Mouse (Mus musculus) 3134 (cell line): ENCODE measurements around the gene Pde9a.

ENCODE experiments used
- DNase-seq: peaks from one replicate; pipeline ENCODE4 v3.0.0-alpha.2; 2011; ENCODE audit warnings: low spot score; ENCODE audit not compliant: insufficient read length; ENCODE audit errors: extremely low read depth

Gene Pde9a

DNA sequence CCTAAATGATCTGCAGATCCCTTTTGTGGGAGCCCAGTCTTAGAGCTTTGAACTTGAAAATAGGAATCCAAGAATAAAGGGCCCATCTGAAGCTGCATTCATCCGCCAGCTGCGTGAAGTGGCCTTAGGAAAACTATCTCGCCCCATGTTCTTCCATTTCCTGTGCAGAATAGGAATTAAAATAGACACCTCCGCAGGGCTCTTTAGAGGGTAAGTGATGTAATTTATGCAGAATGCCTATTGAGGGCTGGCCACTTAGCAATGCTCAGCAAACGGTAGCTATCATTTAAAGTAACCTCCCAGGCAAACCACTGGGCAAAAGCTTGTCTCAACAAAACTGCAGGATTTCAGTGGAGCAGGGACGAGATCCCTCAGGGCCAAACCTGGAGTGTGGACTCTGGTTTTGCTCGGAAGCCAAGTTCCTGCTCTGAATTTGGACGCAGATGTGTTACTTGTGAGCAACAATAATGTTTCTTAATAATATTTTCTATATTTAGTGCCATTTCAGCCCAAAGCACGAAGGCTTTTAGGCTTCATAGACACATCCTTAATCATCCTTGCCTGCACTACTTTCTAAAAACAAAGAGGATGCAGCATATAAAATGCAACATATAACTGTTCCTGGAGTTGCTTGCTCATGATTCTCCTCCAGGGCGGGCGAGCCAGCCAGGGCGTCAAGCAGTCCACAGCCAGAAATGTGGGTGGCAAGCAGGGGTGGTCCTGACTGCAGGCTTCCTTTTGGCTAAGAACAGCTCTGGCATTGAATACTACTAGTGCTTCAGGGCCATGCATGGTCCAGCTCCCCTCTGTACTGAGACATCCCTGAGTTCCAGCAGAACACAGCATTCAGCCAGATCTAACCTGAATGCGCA, 40.1 kb downstream of the Pde9a start:
- DNase-seq, result no peak

GRCm38 (mm10) chr17:31429402-31429801, 43.4 kb downstream of the Pde9a start:
- DNase-seq, result no peak

GRCm38 (mm10) chr17:31432878-31433281, 46.9 kb downstream of the Pde9a start:
- DNase-seq, result no peak

DNA sequence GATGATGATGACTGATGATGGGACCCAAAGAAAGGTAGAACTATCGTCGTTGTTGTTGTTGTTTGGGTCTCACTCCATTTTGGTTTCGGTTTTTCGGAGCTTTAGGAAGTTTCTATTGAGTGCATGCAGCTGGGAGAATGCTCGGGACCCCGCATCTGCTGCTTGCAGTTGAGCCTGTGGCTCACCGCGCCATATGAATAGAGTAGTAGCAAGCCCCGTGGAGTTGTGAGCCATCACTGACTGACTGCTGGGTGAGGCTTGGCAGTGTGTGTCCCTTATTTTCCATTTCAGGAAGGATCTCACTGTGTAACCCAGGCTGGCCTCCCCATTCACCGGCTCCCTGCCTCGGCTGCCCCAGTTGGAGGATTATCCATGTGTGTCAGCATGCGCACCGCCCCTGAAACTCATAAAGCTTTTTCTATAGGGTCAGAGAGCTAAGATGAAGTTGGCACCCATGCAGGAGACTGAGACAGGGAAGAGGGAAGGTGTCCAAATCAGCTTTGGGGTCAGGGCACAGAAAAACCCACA, 47.5 kb downstream of the Pde9a start:
- DNase-seq, result no peak

DNA sequence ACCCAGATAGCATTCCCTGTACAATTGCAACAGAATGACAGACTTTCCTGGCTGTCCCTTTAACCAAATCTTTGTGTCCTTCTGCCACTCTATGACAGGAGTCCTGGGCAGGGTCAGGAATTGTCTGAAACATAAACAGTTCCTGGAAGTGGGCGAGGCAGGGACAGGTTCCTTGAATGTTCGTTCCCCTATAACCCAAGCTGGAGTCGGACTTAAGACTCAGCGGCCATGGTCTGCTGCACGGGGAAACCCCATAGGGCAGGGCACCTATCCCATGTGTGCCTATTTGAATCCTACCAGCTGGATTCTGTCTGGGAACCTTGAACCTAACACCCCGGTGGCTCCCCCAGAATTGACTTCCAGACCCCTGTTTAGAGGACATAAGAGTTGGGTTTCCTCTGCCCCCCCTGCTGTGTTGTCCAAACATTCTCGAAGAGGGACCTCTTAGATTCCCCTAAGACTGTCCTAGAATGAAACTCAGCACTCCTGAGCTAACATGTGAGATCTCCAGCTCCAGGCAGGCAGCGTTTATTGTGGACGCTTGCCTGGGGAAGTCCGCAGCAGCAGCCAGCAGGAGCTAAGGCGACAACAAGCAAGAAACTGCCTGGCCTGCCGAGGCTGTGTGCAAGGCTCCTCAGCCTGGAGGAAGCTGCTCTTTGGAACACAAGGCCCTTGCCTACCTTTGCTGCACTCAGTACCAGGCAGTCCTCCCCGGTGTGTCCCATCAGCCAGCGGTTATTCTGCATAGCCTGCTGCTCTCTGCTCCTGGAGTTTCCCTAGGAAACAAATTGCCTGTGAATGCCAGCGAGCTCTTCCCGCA, 48.2 kb downstream of the Pde9a start:
- DNase-seq, result no peak

- DNase-seq, result no peak
These were observed 48.9 kb downstream of the Pde9a start for GRCm38 (mm10) chr17:31434825-31435325.

GRCm38 (mm10) chr17:31435934-31436813, 50.2 kb downstream of the Pde9a start:
- no peak for DNase-seq

GRCm38 (mm10) chr17:31436814-31437406, 50.9 kb downstream of the Pde9a start:
- no peak for DNase-seq

DNA sequence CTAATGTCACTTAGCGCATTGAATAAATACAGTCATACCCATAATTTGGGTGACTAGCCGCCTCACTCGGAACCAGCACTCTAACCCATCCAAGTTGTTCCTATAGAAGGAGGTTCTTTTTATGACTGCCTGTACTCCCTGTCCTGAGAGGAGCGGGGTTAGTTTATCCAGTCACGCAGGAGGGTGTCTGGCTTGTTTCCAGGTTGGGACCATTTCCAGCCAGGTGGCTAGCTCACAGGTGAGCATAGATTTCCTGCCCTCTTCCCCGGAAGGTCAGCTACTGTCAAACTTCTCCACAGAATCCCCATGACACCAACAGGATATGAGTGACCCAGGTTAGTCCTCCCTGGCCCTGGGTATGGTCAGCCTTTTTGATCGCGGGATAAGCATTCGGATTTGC, 51.5 kb downstream of the Pde9a start:
- no peak for DNase-seq

GRCm38 (mm10) chr17:31439978-31440377, 54.0 kb downstream of the Pde9a start:
- no peak for DNase-seq

DNA sequence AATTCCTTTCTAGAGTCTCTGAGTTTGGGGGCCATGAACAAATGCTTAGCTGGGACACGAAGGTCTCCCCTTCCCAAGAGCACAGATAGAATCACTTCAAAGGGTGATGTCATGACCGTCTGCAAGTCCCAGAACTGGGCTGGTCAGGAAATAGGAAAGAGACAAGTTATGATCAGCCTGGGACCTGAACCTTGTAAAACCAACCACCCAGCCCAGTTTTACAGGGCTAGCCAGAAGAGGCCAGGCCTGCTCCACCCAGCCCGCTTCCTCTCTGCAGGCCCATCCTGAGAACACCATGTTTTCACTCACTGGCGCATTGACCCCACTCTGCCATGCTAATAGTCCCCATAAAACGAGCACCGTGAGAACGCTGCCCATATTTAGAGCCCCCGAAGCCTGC, 56.5 kb downstream of the Pde9a start:
- DNase-seq, result no peak

- DNase-seq, result no peak
These were observed 58.2 kb downstream of the Pde9a start for GRCm38 (mm10) chr17:31444251-31444650.

DNA sequence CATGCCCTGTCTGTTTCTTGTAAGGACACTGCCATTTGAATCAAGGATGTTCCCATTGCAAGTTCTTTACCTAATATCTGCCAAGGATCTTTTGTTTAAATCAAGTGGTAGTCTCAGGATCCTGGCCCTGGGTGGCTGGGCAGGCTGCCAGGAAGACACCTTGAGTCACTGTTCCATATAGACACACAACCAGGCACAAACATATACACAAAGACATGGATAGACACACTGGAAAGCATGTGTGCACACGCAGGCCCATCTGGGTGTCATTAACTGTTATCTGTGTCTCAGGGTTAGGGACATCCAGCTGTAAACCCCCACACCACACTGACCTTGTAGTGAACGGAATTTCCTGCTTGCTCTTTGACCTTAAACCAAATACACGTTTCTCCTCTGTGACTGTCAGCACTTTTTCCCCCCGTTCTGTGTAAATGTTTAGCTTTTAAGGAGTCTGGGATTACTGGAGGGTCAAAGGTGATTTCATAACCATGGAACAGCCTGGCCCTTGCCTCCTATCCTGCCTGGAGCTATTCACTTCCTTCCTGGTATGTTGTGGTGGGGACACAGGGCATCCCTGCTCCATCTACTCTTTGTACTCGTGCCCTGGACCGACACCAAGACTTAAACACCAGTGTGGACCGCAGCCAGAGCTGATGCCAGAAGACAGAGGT, 59.2 kb downstream of the Pde9a start:
- DNase-seq, result no peak

DNA sequence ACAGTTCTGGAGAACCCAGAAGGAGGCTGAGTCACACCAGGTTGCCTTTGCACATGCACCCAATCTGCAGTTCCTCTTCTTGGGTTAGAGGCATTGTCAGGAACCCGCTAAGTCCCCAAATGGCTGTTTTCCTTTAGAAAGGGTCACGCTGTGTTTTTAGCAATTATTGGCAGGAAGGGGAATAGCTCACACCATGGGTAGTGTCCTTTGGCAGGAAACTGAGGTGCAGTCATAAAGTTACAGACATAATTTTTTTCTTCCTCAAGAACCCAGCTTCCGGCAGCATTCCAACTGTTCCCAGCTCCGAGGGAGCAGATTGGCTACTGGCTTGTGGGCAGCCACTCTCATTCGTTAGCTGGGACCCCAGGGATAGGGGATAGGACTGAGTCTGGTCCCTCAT, 61.8 kb downstream of the Pde9a start:
- DNase-seq, result no peak

DNA sequence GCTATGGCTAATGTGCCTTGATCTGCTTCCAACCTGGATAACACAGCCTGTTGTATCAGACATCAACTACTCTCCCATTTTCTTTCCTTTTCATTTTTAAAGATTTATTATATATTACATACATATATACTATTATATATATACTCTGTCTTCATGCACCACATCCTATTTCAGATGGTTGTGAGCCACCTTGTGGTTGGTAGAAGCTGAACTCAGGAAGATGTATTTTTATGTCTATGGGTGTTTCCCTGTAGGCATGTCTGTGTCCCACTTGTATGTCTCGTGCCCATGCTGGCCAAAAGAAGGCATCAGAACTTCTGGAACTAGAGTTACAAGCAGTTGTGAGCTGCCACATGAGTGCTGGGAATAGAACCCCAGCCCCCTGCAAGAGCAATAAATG, 62.5 kb downstream of the Pde9a start:
- no peak for DNase-seq

GRCm38 (mm10) chr17:31450206-31450605, 64.2 kb downstream of the Pde9a start:
- DNase-seq, result no peak

DNA sequence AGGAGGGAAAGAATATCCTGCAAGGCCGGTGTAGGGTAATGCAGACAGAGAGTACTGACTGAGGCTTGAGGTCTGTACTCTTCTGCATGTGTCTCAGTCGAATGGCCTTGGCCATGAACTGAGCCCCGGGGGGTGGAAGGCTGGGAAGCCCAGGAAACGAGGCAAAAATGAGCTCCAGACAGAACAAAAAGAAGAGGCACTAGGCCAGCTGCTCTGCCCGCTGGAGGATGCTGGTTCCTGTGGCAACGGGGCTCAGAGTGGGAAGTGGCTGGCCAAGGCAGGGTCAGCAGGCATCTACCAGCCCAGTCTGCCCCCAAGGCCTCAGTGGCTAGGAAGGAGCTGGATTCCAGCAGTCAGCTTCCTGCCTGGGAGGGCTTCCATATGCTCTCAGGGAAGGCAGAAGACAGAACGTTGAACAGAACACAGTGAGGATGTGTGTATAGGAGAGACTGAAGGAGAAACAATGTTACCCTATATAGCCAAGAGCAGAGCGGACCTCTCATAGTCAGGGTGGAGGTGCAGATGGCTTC, 65.2 kb downstream of the Pde9a start:
- DNase-seq, result no peak

DNA sequence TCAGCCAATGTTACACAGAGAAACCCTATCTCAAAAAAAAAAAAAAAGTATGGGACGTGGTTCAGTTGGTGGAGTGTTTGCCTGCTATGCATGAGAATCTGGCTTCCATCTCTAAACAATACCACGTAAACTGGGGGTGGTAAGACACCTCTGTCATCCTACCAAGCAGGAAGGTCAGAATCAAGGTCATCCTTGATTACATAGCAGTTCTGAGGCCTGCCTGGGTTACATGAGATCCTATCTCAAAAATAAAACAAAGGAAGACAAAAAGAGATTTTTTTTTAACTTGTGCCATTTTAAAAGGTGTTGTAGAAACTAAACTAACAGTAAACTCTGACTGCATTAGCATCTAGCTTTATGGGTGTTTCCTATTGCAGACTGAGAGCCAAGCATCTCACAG, 66.8 kb downstream of the Pde9a start:
- DNase-seq, result no peak

GRCm38 (mm10) chr17:31453476-31453875, 67.5 kb downstream of the Pde9a start:
- DNase-seq, result no peak
